ENCODE assay signal across 8 mouse cellular contexts in genomic region chr2:117444671-117445070, GRCm38 (mm10).
DNase-seq lines count a peak whose midpoint lies in the region; ATAC-seq and TF ChIP-seq lines count a peak whose summit lies in the region.

No protein-coding gene starts in this region.

- H3K27me3 ChIP-seq in neural tube, embryonic 15.5 days (replicated peaks) = no peaks in the 10 kb centered on the region; the same call in 1 of the 2 replicates
- H3K27me3 ChIP-seq in liver, postnatal 0 days (ENCODE audit: insufficient read depth, low read length) = no peaks in the 10 kb centered on the region

- H3K27ac ChIP-seq in neural tube, embryonic 15.5 days (replicated peaks) = no peak overlapping the region
- H3K27ac ChIP-seq in liver, postnatal 0 days (ENCODE audit: low read depth) = no peak overlapping the region

- TF ChIP-seq CTCF in liver, postnatal 0 days (IDR thresholded peaks at IDR 0.05; ENCODE audit: low read depth) = peak; percentile 64

- DNase-seq in gastrocnemius, postnatal 10 days = peak; percentile 29
- DNase-seq in gastrocnemius, adult 18-20 months (ENCODE audit: low spot score) = no peak
- DNase-seq in neural tube, embryonic 10.5 days (ENCODE audit: extremely low spot score, low spot score) = peak; percentile 21
- peak; percentile 33 for DNase-seq in brain, adult 2 months (ENCODE audit: low read depth, low spot score)
- peak; percentile 63 for DNase-seq in liver, postnatal 0 days
- DNase-seq in thymus, postnatal 0 days (ENCODE audit: low spot score) = peak; percentile 77
- DNase-seq in frontal cortex, postnatal 25 days (ENCODE audit: low spot score in 2 of 2) = no peak

- H3K4me3 ChIP-seq in neural tube, embryonic 15.5 days (replicated peaks) = no peak overlapping the region
- H3K4me3 ChIP-seq in liver, postnatal 0 days (ENCODE audit: low read depth, low read length) = no peak overlapping the region

- no peak for ATAC-seq in neural tube, embryonic 15.5 days (ENCODE audit: low FRiP score)
- no peak for ATAC-seq in liver, postnatal 0 days

- H3K9ac ChIP-seq in neural tube, embryonic 15.5 days (replicated peaks) = no peak overlapping the region
- H3K9ac ChIP-seq in liver, postnatal 0 days (replicated peaks) = no peak overlapping the region

- WGBS in neural tube, embryonic 15.5 days = 28% methylated on average over 5 of the region's 5 CpGs
- 32% methylated on average over 5 of the region's 5 CpGs for WGBS in liver, postnatal 0 days (ENCODE audit: insufficient replicate concordance)

- H3K4me1 ChIP-seq in neural tube, embryonic 15.5 days = peaks cover 2% of the 10 kb centered on the region; the same call in 1 of the 2 replicates
- H3K4me1 ChIP-seq in liver, postnatal 0 days (ENCODE audit: insufficient read depth) = no peaks in the 10 kb centered on the region

- H3K9me3 ChIP-seq in neural tube, embryonic 15.5 days (replicated peaks) = no peaks in the 10 kb centered on the region
- no peaks in the 10 kb centered on the region for H3K9me3 ChIP-seq in liver, postnatal 0 days (ENCODE audit: low read length)

- H3K4me2 ChIP-seq in neural tube, embryonic 15.5 days = no peak overlapping the region
- no peak overlapping the region for H3K4me2 ChIP-seq in liver, postnatal 0 days (ENCODE audit: low read depth, low read length)

- TF ChIP-seq EP300 in liver, postnatal 0 days (IDR thresholded peaks at IDR 0.05; ENCODE audit: low read depth) = no peak

- no peaks in the 10 kb centered on the region for H3K36me3 ChIP-seq in neural tube, embryonic 15.5 days
- H3K36me3 ChIP-seq in liver, postnatal 0 days (replicated peaks; ENCODE audit: insufficient read depth, low read length) = no peaks in the 10 kb centered on the region

Comparison
In these comparisons a context has a peak if more than half of its experiments do, and no peak if none do; other contexts are left out.
1. DNase-seq: peak in gastrocnemius, postnatal 10 days (single experiment), neural tube, embryonic 10.5 days (single experiment), brain, adult 2 months (single experiment), liver, postnatal 0 days (single experiment) and thymus, postnatal 0 days (single experiment); none in gastrocnemius, adult 18-20 months (single experiment) and frontal cortex, postnatal 25 days (0 of 2).